Mouse (Mus musculus): ENCODE results near the gene Runx3. TPM values are rescaled to one million over a fixed set of nuclear protein-coding genes. Genes with fewer than 3 reads are reported as not detected.

Runx3 gene
- polyA plus RNA-seq, 1 experiment from 2014 or later: 1.3 TPM

DNA sequence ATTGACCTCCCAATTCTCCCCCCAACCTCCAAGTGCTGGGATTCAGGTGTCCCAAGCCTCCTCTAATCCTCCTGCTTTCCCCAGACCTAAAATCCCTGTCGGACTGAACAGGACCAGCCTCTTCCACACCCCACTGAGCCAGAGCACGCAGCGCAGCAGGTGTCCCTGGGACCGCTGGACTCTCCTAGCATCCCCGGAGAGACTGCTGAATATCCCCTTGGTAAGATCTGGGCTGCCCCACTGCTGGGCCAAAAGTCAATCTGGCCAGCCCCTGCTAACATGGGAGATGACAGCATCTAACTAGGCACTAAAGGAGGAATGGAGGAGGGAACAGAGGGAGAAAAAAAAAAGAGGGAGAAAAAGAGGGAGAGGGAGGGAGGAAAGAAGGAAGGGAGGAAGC is 84.8 kb downstream of the Runx3 start:
- H3K36me3 ChIP-seq: no peaks in the 10 kb centered on the region
- 18% methylated on average over 5 of the region's 5 CpGs for WGBS
- H3K4me1 ChIP-seq: peaks cover 14% of the 10 kb centered on the region; the same call in 1 of the 2 replicates
- H3K9ac ChIP-seq: no peak overlapping the region
- H3K9me3 ChIP-seq: 0 out of 2 replicates have a peak, but pooled peaks cover under 1% of the 10 kb centered on the region
- H3K4me2 ChIP-seq (replicated peaks): no peak overlapping the region
- no peak for ATAC-seq (ENCODE audit: insufficient number of reproducible peaks, insufficient read depth, low FRiP score, low TSS enrichment)
- no peak overlapping the region for H3K27ac ChIP-seq
- no peak overlapping the region for H3K4me3 ChIP-seq
- peaks cover 39% of the 10 kb centered on the region for H3K27me3 ChIP-seq

DNA sequence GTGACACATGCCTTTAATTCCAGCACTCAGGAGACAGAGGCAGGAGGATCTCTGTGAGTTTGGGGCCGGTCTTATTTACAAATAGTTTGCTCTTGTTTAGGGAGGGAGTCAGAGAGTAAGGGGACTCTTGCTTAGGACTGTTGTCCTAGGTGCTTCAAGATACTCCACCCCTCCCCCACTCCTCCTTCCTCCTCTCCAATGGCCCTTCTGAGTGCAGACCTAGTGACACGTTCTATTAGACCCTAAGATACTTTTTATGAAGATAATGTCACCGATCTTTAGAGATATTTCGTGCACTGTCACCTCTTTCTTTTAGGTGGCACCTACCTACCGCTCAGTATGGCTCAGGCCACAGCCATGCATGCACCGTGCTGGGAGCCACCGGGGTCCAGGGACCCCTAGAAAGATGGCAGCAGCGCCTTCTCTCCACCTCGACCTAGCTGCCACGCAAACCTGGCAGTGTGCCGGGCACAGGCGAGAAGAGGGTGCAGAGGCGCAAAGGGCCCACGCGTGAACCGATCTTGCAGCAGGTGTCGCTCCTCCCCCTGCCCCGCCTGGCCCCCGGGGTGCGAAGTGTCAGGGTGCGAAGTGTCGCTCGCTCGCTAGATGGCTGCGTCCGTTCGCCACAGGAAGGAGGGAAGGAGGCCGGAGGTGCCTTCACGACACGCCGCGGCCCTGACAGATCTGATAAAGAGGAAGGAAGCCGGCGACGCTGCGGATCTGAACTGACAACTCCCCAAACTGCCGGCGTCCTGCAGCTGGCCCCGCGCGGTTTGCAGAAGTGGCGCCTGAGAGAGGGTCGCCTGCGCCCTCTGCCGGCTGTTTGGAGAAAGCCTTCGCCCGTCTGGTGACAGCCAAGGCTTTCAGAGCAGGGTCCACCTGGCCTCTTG is 85.5 kb downstream of the Runx3 start:
- H3K4me2 ChIP-seq (replicated peaks): peak overlapping the region; percentile 68
- H3K9me3 ChIP-seq: peaks cover 5% of the 10 kb centered on the region; the same call in 1 of the 2 replicates
- no peak overlapping the region for H3K27ac ChIP-seq
- WGBS: 2% methylated on average over 42 of the region's 47 CpGs
- ATAC-seq (ENCODE audit: insufficient number of reproducible peaks, insufficient read depth, low FRiP score, low TSS enrichment): peak; percentile 48; the same call in 1 of the 2 replicates
- H3K4me1 ChIP-seq: peaks cover 14% of the 10 kb centered on the region; the same call in 1 of the 2 replicates
- H3K27me3 ChIP-seq: peaks cover 39% of the 10 kb centered on the region
- no peaks in the 10 kb centered on the region for H3K36me3 ChIP-seq
- peak overlapping the region; percentile 33 for H3K4me3 ChIP-seq
- H3K9ac ChIP-seq: peak overlapping the region; percentile 47; the same call in 1 of the 2 replicates

DNA sequence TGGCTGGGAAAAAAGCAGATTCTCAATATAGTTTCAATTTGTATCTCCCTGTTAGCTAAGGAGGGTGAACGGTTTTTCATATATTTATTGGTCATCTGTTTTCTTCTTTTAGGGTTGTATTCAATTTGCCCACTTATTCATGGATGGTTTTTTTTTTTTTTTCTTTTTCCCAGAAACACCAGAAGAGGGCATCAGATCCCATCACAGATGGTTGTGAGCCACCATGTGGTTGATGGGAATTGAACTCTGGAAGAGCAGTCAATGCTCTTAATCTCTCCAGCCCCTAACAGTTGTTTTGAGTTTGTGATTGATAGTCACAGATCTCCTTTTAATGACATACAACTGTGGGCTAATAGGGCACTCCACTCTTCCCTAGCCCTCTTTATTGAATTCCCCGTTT is 89.4 kb downstream of the Runx3 start:
- Histone ChIP-seq H3K9ac (no peak overlapping the region), H3K27ac (no peak overlapping the region), H3K9me3 (peaks cover 5% of the 10 kb centered on the region; the same call in 1 of the 2 replicates), H3K4me2 (replicated peaks) (no peak overlapping the region), H3K4me1 (peaks cover 6% of the 10 kb centered on the region; the same call in 1 of the 2 replicates), H3K27me3 (peaks cover 20% of the 10 kb centered on the region), H3K4me3 (no peak overlapping the region), H3K36me3 (peaks cover 13% of the 10 kb centered on the region; the same call in 1 of the 2 replicates)
- WGBS: 71% methylated on average over 2 of the region's 2 CpGs
- no peak for ATAC-seq (ENCODE audit: insufficient number of reproducible peaks, insufficient read depth, low FRiP score, low TSS enrichment)

DNA sequence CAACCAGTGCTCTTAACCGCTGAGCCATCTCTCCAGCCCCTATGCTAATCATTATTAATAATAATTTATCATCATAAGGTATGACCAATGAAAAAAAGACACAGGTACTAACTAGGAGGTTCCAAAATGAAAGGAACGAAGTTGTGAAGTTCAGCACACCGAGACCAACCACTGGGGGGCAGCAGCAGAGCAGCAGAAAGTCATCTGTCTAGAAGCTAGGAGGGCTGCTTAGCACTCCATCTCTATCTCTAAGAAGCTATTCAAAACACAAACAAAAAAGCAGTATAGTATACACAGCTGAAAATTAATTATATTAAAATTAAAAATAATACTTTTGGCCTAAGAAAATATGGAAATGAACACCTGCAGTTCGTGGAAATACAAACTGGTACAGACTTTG is 99.2 kb downstream of the Runx3 start:
- Histone ChIP-seq H3K9me3 (no peaks in the 10 kb centered on the region), H3K9ac (no peak overlapping the region), H3K27ac (no peak overlapping the region), H3K27me3 (no peaks in the 10 kb centered on the region), H3K4me2 (replicated peaks) (no peak overlapping the region), H3K4me3 (no peak overlapping the region), H3K36me3 (peaks cover 81% of the 10 kb centered on the region), H3K4me1 (0 out of 2 replicates have a peak, but pooled peaks cover 2% of the 10 kb centered on the region)
- no peak for ATAC-seq (ENCODE audit: insufficient number of reproducible peaks, insufficient read depth, low FRiP score, low TSS enrichment)
- 55% methylated on average over 4 of the region's 4 CpGs for WGBS

DNA sequence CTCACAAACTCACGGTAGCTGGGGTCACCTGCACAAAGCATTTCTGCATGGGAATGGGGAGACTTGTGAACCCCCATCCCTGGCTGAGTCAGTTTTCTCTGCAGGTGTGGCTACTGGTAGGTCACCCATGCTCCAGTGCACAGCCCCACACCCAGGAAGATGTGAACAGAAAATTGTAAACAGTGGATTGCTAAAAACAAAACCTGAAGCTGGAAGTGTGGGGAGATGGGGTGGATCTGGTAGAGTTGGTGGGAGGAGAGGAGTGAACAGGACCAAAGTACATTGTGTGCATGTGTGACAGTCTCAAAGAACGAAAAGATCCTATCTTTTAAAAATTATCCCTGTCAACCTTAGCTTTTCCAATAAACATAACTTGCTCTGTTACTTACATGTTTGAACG is 100.2 kb downstream of the Runx3 start:
- Histone ChIP-seq H3K9ac (no peak overlapping the region), H3K4me2 (replicated peaks) (no peak overlapping the region), H3K27ac (no peak overlapping the region), H3K27me3 (no peaks in the 10 kb centered on the region), H3K9me3 (no peaks in the 10 kb centered on the region), H3K36me3 (peaks cover 78% of the 10 kb centered on the region), H3K4me3 (no peak overlapping the region), H3K4me1 (0 out of 2 replicates have a peak, but pooled peaks cover 2% of the 10 kb centered on the region)
- 79% methylated on average over 3 of the region's 3 CpGs for WGBS
- ATAC-seq (ENCODE audit: insufficient number of reproducible peaks, insufficient read depth, low FRiP score, low TSS enrichment): no peak

DNA sequence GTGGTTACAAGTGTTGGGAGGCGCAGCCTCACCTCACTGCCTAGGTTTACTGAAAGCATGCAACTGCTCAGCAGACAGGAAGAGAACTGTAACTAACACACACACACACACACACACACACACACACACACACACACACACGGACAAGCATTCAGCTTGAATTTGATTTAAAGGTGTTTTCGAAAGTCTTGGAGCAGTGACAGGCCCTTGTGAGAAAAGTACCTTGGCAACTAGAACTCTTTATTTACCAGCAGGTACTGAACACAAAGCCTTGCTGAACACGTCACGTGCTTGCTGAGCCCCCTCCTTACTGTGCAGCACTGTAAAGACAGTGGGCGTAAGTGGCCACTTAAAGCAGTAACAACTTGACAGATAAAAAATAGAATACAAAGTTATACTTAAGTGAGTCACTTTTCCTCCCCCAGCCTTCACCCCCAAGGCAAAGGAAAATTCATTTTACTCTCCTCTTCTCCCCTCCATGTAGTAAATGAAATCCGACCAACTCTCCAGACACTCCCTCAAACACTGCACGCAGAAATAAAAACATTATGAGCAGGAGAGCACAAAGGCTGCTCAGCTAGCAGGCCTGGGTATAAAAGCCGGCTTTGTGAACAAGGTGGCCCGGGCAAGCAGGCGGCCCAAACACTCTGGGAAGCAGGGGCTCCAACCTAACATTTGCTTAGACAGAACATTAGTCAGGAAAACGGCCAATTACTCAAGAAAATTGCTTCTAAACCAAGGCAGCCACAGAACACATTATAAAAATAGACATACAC is 101.4 kb downstream of the Runx3 start:
- Histone ChIP-seq H3K4me2 (replicated peaks) (no peak overlapping the region), H3K27ac (peak overlapping the region; percentile 46; the same call in 1 of the 2 replicates), H3K27me3 (no peaks in the 10 kb centered on the region), H3K4me3 (no peak overlapping the region), H3K4me1 (0 out of 2 replicates have a peak, but pooled peaks cover 2% of the 10 kb centered on the region), H3K36me3 (peaks cover 72% of the 10 kb centered on the region), H3K9me3 (no peaks in the 10 kb centered on the region), H3K9ac (no peak overlapping the region)
- 74% methylated on average over 12 of the region's 12 CpGs for WGBS
- ATAC-seq (ENCODE audit: insufficient number of reproducible peaks, insufficient read depth, low FRiP score, low TSS enrichment): no peak

DNA sequence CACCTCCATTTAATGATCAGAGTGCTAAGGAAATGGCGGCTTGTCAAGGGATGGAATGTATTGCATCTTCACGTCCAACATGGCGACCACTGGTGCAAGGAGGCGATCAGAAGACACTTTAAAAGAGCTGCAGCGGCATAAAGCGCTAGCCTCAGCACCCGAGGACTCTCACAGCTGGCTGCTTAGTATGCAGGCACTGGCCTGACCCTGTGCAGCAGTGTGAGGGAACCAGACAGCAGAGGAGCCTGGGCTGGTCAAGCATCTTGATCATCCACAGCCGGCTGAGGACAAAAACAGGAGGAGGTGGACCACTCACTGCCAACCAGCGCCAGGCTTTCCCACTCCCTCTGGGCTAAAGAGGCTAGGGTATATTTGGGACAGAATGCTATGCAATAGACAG is 103.4 kb downstream of the Runx3 start:
- H3K4me2 ChIP-seq (replicated peaks): no peak overlapping the region
- 0 out of 2 replicates have a peak, but pooled peaks cover 2% of the 10 kb centered on the region for H3K4me1 ChIP-seq
- no peak overlapping the region for H3K9ac ChIP-seq
- ATAC-seq (ENCODE audit: insufficient number of reproducible peaks, insufficient read depth, low FRiP score, low TSS enrichment): no peak
- peaks cover 54% of the 10 kb centered on the region for H3K36me3 ChIP-seq
- no peaks in the 10 kb centered on the region for H3K27me3 ChIP-seq
- WGBS: 90% methylated on average over 9 of the region's 9 CpGs
- no peaks in the 10 kb centered on the region for H3K9me3 ChIP-seq
- no peak overlapping the region for H3K27ac ChIP-seq
- no peak overlapping the region for H3K4me3 ChIP-seq

GRCm38 (mm10) chr4:135226008-135226667 is 105.7 kb downstream of the Runx3 start:
- 96% methylated on average over 12 of the region's 12 CpGs for WGBS
- ATAC-seq (ENCODE audit: insufficient number of reproducible peaks, insufficient read depth, low FRiP score, low TSS enrichment): no peak
- Histone ChIP-seq H3K9me3 (no peaks in the 10 kb centered on the region), H3K4me2 (replicated peaks) (no peak overlapping the region), H3K9ac (no peak overlapping the region), H3K27me3 (no peaks in the 10 kb centered on the region), H3K4me1 (0 out of 2 replicates have a peak, but pooled peaks cover 2% of the 10 kb centered on the region), H3K27ac (no peak overlapping the region), H3K36me3 (peaks cover 45% of the 10 kb centered on the region), H3K4me3 (no peak overlapping the region)

Other genes with a start within 250 kb of the Runx3 start
- gene Tmem50a, start 205.6 kb upstream of the Runx3 start, polyA plus RNA-seq (2016; fragmentation: Nextera tagmentation; extraction: Ambion mirVana): 160 and 161 TPM in 2 replicates
- 496 and 536 TPM in 2 replicates for gene Rsrp1, start 197.1 kb upstream of the Runx3 start, polyA plus RNA-seq (2016; fragmentation: Nextera tagmentation; extraction: Ambion mirVana)
- 75.3 and 77.2 TPM in 2 replicates for gene Syf2, start 189.8 kb upstream of the Runx3 start, polyA plus RNA-seq (2016; fragmentation: Nextera tagmentation; extraction: Ambion mirVana)
- 171 and 176 TPM in 2 replicates for gene Clic4, start 152.2 kb downstream of the Runx3 start, polyA plus RNA-seq (2016; fragmentation: Nextera tagmentation; extraction: Ambion mirVana)
- gene Srrm1, start 232.7 kb downstream of the Runx3 start, polyA plus RNA-seq (2016; fragmentation: Nextera tagmentation; extraction: Ambion mirVana): 257 and 276 TPM in 2 replicates